Mouse (Mus musculus): ENCODE measurements around the gene Ttc23. TPM values are rescaled to one million over a fixed set of nuclear protein-coding genes. Genes with fewer than 3 reads are reported as not detected.

The Ttc23 gene
- polyA plus RNA-seq, 1 experiment, result 8.8 TPM

DNA sequence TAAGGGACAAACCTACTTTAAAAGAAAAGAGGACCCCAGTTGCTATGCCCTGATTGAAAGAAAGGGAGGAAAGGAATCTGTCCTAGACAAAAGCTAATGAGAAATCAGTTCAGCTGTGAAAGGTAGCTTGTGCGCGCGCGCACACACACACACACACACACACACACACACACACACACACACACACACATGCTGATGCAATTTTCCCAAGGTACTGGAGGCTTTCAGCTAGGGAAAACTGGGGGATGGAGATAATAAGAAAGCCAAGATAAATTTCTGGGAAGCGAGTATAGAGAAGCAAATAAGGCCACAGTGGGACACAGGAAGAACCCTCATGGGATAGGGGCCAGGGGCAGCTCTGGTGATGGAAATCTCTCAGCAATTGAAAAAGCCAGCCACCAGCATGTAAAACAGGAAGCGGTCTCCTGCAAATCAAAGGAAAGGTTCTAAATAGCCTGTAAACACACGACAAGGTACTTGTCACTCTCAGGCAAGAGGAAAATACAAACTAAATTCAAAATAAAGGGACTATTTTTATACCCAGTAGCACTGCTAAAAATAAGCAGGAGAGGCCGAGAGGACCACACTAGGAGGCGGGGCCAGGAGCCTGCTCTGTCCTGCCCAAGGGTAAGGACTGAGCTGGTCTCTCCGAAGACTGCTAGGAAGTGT, 33.3 kb upstream of the Ttc23 start:
- Histone ChIP-seq H3K27me3 (replicated peaks; ENCODE audit: control insufficient read depth, insufficient read depth, low read length) (no peaks in the 10 kb centered on the region), H3K4me3 (ENCODE audit: insufficient read depth, low read depth, low read length) (no peak overlapping the region), H3K27ac (ENCODE audit: insufficient read depth, low read depth, low read length) (0 out of 2 replicates have a peak overlapping the region, but pooled peaks have one; percentile 46), H3K4me1 (ENCODE audit: control insufficient read depth, insufficient read depth, low read length) (0 out of 2 replicates have a peak, but pooled peaks cover 3% of the 10 kb centered on the region), H3K36me3 (ENCODE audit: control insufficient read depth, insufficient read depth, low read length) (no peaks in the 10 kb centered on the region; the same call in 1 of the 2 replicates)
- peak; percentile 61 for DNase-seq
- TF ChIP-seq POLR2A (IDR thresholded peaks at IDR 0.05; ENCODE audit: low read depth, low read length) (no peak), CTCF (conservative IDR thresholded peaks at IDR 0.05; ENCODE audit: insufficient read depth, insufficient read length, low read depth, low read length) (no peak)
- WGBS, result 67% methylated on average over 10 of the region's 10 CpGs

DNA sequence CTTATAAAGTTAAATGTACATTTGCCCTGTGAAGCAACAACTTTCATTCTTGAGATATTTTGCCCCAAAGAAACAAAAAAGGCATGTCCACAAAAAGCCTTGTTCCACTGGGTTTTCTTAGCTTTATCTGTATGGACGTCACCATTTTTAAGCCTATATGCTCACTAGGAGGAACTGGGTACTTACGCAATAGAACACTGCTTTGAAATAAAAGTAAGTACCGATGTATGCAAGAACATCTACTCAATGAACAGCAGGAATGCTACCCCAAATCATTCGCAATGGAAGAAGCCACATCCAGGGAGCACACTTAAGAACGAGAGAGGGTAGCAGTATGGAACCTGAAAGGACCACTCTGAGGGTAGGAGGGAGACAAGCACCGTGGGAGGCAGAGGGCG, 32.7 kb upstream of the Ttc23 start:
- 0 out of 2 replicates have a peak overlapping the region, but pooled peaks have one; percentile 46 for H3K27ac ChIP-seq (ENCODE audit: insufficient read depth, low read depth, low read length)

DNA sequence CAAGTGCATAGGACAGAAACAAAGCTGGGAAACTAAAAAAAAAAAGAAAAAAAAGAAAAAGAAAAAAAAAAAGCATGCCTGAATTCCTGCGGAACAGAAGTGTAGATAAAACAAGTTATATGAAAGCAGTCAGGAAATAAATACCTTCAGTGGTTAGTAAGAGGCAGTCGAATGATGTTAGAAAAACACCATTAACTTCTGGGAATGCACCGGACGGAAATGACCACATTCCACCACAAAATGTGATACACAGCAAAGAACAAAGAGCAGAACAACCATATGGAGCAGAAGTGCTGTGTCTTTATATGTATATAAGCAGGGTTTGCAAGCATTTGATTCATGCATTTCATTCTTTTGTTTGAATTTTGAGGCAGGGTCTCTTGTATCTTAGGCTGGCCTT, 30.3 kb upstream of the Ttc23 start:
- H3K4me1 ChIP-seq (ENCODE audit: control insufficient read depth, insufficient read depth, low read length), result peaks cover 3% of the 10 kb centered on the region; the same call in 1 of the 2 replicates
- 42% methylated on average over 4 of the region's 4 CpGs for WGBS
- no peak for TF ChIP-seq POLR2A (IDR thresholded peaks at IDR 0.05; ENCODE audit: low read depth, low read length)
- no peak for TF ChIP-seq CTCF (conservative IDR thresholded peaks at IDR 0.05; ENCODE audit: insufficient read depth, insufficient read length, low read depth, low read length)
- H3K27me3 ChIP-seq (replicated peaks; ENCODE audit: control insufficient read depth, insufficient read depth, low read length), result no peaks in the 10 kb centered on the region
- H3K27ac ChIP-seq (ENCODE audit: insufficient read depth, low read depth, low read length), result no peak overlapping the region
- no peaks in the 10 kb centered on the region; the same call in 1 of the 2 replicates for H3K36me3 ChIP-seq (ENCODE audit: control insufficient read depth, insufficient read depth, low read length)
- H3K4me3 ChIP-seq (ENCODE audit: insufficient read depth, low read depth, low read length), result no peak overlapping the region
- peak; percentile 11 for DNase-seq

More for the DNA sequence above, 32.7 kb upstream of the Ttc23 start:
- Histone ChIP-seq H3K4me3 (ENCODE audit: insufficient read depth, low read depth, low read length) (no peak overlapping the region), H3K4me1 (ENCODE audit: control insufficient read depth, insufficient read depth, low read length) (0 out of 2 replicates have a peak, but pooled peaks cover 3% of the 10 kb centered on the region), H3K36me3 (ENCODE audit: control insufficient read depth, insufficient read depth, low read length) (no peaks in the 10 kb centered on the region; the same call in 1 of the 2 replicates), H3K27me3 (replicated peaks; ENCODE audit: control insufficient read depth, insufficient read depth, low read length) (no peaks in the 10 kb centered on the region)
- WGBS, result 84% methylated on average over 7 of the region's 7 CpGs
- DNase-seq, result no peak
- TF ChIP-seq CTCF (conservative IDR thresholded peaks at IDR 0.05; ENCODE audit: insufficient read depth, insufficient read length, low read depth, low read length) (no peak), POLR2A (IDR thresholded peaks at IDR 0.05; ENCODE audit: low read depth, low read length) (no peak)

DNA sequence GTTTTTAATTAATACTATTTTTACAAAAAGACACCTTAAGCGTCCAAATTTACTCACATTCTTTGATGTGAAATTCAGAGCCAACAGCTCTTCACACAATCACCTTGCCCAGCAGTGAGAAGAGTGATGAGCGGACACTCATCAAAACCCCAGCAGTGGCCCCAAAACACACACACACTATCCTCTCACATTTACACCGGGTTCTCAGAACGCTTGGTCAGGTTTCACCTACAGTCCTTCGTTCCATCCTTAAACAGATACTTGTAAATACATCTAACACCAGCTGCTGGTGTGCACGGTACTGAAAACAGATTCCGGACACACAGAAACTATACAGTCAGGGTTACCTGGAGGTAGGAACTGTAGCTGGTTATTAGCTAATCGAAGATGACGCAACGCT, 29.6 kb upstream of the Ttc23 start:
- no peak for DNase-seq
- Histone ChIP-seq H3K27me3 (replicated peaks; ENCODE audit: control insufficient read depth, insufficient read depth, low read length) (no peaks in the 10 kb centered on the region), H3K36me3 (ENCODE audit: control insufficient read depth, insufficient read depth, low read length) (no peaks in the 10 kb centered on the region; the same call in 1 of the 2 replicates), H3K4me1 (ENCODE audit: control insufficient read depth, insufficient read depth, low read length) (peaks cover 3% of the 10 kb centered on the region; the same call in 1 of the 2 replicates), H3K27ac (ENCODE audit: insufficient read depth, low read depth, low read length) (no peak overlapping the region), H3K4me3 (ENCODE audit: insufficient read depth, low read depth, low read length) (no peak overlapping the region)
- TF ChIP-seq CTCF (conservative IDR thresholded peaks at IDR 0.05; ENCODE audit: insufficient read depth, insufficient read length, low read depth, low read length), result no peak
- no peak for TF ChIP-seq POLR2A (IDR thresholded peaks at IDR 0.05; ENCODE audit: low read depth, low read length)
- 82% methylated on average over 10 of the region's 10 CpGs for WGBS

DNA sequence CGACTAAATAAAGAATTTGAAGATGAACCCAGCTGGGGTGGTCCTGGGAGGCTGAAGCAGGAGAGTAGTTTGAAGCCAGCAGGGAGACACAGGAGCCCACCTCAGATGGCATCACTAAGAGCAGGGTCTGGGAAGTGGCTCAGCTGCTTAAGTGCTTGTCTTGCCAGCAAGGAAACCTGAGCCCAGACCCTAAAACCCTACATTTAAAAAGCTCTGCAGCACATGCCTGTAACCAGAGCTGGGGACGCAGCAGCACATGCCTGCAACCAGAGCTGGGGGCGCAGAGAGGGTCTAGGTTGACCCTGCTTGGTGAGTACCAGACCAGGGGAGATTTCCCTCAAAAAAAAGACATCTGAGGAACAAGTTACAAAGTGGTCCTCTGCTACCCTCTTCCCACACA, 28.9 kb upstream of the Ttc23 start:
- WGBS, result 89% methylated on average over 3 of the region's 3 CpGs
- Histone ChIP-seq H3K36me3 (ENCODE audit: control insufficient read depth, insufficient read depth, low read length) (no peaks in the 10 kb centered on the region; the same call in 1 of the 2 replicates), H3K27ac (ENCODE audit: insufficient read depth, low read depth, low read length) (no peak overlapping the region), H3K4me1 (ENCODE audit: control insufficient read depth, insufficient read depth, low read length) (peaks cover under 1% of the 10 kb centered on the region; the same call in 1 of the 2 replicates), H3K4me3 (ENCODE audit: insufficient read depth, low read depth, low read length) (no peak overlapping the region), H3K27me3 (replicated peaks; ENCODE audit: control insufficient read depth, insufficient read depth, low read length) (no peaks in the 10 kb centered on the region)
- no peak for DNase-seq
- TF ChIP-seq CTCF (conservative IDR thresholded peaks at IDR 0.05; ENCODE audit: insufficient read depth, insufficient read length, low read depth, low read length) (no peak), POLR2A (IDR thresholded peaks at IDR 0.05; ENCODE audit: low read depth, low read length) (no peak)

DNA sequence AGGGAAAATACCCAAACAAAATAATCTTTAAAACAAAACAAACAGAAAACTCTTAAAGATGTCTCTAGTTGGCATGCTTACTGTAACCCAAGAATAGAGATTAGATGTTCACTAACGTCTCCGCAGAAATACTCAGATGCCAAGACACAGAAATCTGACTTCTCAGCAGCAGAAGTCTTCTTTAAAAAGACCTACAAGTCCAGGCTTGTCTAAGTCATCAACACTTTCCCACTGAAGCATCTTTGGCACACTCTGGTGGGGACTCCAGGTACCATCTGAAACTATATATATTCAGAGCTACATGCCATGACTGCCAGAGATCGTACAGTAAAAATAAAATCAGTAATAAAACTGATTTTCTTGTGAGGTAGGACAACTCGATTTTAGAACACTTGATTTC, 27.4 kb upstream of the Ttc23 start:
- no peak for DNase-seq
- WGBS, result 58% methylated on average over 4 of the region's 4 CpGs
- Histone ChIP-seq H3K4me1 (ENCODE audit: control insufficient read depth, insufficient read depth, low read length) (no peaks in the 10 kb centered on the region; the same call in 1 of the 2 replicates), H3K27me3 (replicated peaks; ENCODE audit: control insufficient read depth, insufficient read depth, low read length) (no peaks in the 10 kb centered on the region), H3K36me3 (ENCODE audit: control insufficient read depth, insufficient read depth, low read length) (no peaks in the 10 kb centered on the region; the same call in 1 of the 2 replicates), H3K4me3 (ENCODE audit: insufficient read depth, low read depth, low read length) (no peak overlapping the region), H3K27ac (ENCODE audit: insufficient read depth, low read depth, low read length) (no peak overlapping the region)
- TF ChIP-seq POLR2A (IDR thresholded peaks at IDR 0.05; ENCODE audit: low read depth, low read length) (no peak), CTCF (conservative IDR thresholded peaks at IDR 0.05; ENCODE audit: insufficient read depth, insufficient read length, low read depth, low read length) (no peak)

DNA sequence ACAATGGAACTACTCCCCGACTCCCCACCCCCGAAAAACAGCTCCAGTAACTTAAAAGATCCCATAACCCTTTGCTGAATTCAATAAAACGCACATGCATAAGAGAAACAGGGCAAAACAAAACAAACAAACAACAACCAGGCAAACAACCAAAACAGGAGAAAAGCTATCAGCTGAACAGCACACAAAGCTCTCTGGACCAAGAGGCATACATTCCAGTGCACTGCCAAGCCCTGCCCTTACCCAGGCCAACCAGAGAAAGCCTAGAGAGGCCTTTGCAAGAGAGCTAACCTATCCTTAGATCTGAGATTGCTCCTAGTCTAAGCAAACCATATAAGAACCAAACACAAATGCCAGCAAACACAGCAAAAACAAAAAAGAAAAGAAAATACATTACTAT, 25.1 kb upstream of the Ttc23 start:
- H3K36me3 ChIP-seq (ENCODE audit: control insufficient read depth, insufficient read depth, low read length), result no peaks in the 10 kb centered on the region; the same call in 1 of the 2 replicates
- TF ChIP-seq CTCF (conservative IDR thresholded peaks at IDR 0.05; ENCODE audit: insufficient read depth, insufficient read length, low read depth, low read length) (no peak), POLR2A (IDR thresholded peaks at IDR 0.05; ENCODE audit: low read depth, low read length) (no peak)
- no peaks in the 10 kb centered on the region; the same call in 1 of the 2 replicates for H3K4me1 ChIP-seq (ENCODE audit: control insufficient read depth, insufficient read depth, low read length)
- WGBS, result 77% methylated on average over 3 of the region's 3 CpGs
- H3K4me3 ChIP-seq (ENCODE audit: insufficient read depth, low read depth, low read length), result no peak overlapping the region
- DNase-seq, result no peak
- H3K27me3 ChIP-seq (replicated peaks; ENCODE audit: control insufficient read depth, insufficient read depth, low read length), result no peaks in the 10 kb centered on the region
- no peak overlapping the region for H3K27ac ChIP-seq (ENCODE audit: insufficient read depth, low read depth, low read length)
